In the genomic region with DNA sequence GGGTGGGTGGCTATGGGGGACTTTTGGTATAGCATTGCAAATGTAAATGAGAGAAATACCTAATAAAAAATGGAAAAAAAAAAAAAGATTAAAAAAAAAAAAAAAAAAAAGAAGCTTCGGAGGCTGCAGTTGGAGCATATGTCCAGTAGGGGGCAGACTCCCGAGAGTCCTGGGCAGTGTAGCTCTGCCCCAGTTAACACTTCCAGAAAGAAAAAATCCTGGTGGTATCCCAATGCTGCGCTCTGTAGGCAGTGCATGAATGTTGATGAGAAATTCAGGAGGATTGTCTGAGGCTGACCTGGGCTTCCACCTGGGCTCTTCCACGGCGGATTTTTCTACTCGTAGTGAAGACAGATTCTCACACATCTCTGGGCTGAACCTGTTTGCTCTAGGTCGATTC, we compare ENCODE assay signal across 9 mouse cellular contexts. TPM values are rescaled to one million over a fixed set of nuclear protein-coding genes. Genes with fewer than 3 reads are reported as not detected.
A peak's percentile ranks its signal among the peaks of the same experiment; 100 is the strongest.
DNase-seq lines count a peak whose midpoint lies in the region; ATAC-seq and TF ChIP-seq lines count a peak whose summit lies in the region.
"Had no signal": no experiment of that assay in that cellular context is flagged by ENCODE, and none has a peak within 500 bp of the region (broad histone marks: within the 10 kb centered on the region; RNA-seq: fewer than 3 reads in every experiment).

No protein-coding gene starts in this region.

- TF ChIP-seq EP300 in heart, adult 2 months (IDR thresholded peaks at IDR 0.05; ENCODE audit: insufficient read depth, low read depth, low read length) = no peak

- peak; percentile 68 for TF ChIP-seq CTCF in heart, adult 2 months (IDR thresholded peaks at IDR 0.05)
- TF ChIP-seq CTCF in small intestine, adult 2 months (IDR thresholded peaks at IDR 0.05; ENCODE audit: extremely low read depth, insufficient read length, insufficient replicate concordance, low read depth, low read length) = peak; percentile 62; the same call in 1 of the 2 replicates

- H3K4me3 ChIP-seq in heart, adult 2 months = no peak overlapping the region
- H3K4me3 ChIP-seq in midbrain, embryonic 11.5 days (ENCODE audit: low read depth, low read length) = no peak overlapping the region
- no peak overlapping the region for H3K4me3 ChIP-seq in midbrain, embryonic 10.5 days
- no peak overlapping the region for H3K4me3 ChIP-seq in small intestine, adult 2 months (ENCODE audit: low read depth, low read length)

- H3K9ac ChIP-seq in heart, adult 2 months (ENCODE audit: low read depth, low read length) = no peak overlapping the region
- no peak overlapping the region for H3K9ac ChIP-seq in midbrain, embryonic 11.5 days (ENCODE audit: low read length)

- no peaks in the 10 kb centered on the region for H3K36me3 ChIP-seq in heart, adult 2 months (ENCODE audit: control insufficient read depth, insufficient read depth, low read length)
- no peaks in the 10 kb centered on the region for H3K36me3 ChIP-seq in midbrain, embryonic 11.5 days (ENCODE audit: control insufficient read depth, insufficient read depth, low read length)
- H3K36me3 ChIP-seq in midbrain, embryonic 10.5 days = no peaks in the 10 kb centered on the region
- H3K36me3 ChIP-seq in small intestine, adult 2 months (ENCODE audit: control insufficient read depth, insufficient read depth, low read length) = no peaks in the 10 kb centered on the region

- no peaks in the 10 kb centered on the region for H3K27me3 ChIP-seq in heart, adult 2 months (ENCODE audit: control insufficient read depth, insufficient read depth, low read length)
- no peaks in the 10 kb centered on the region for H3K27me3 ChIP-seq in midbrain, embryonic 11.5 days (ENCODE audit: control insufficient read depth, insufficient read depth, low read length)
- peaks cover 7% of the 10 kb centered on the region; the same call in 1 of the 2 replicates for H3K27me3 ChIP-seq in midbrain, embryonic 10.5 days (ENCODE audit: low read depth, poor library complexity, severe bottlenecking)
- H3K27me3 ChIP-seq in small intestine, adult 2 months (ENCODE audit: control insufficient read depth, insufficient read depth, low read length) = no peaks in the 10 kb centered on the region

- no peaks in the 10 kb centered on the region for H3K79me2 ChIP-seq in heart, adult 2 months (replicated peaks; ENCODE audit: control insufficient read depth, insufficient read depth, low read length)

- DNase-seq in heart, adult 2 months = peak in 1 of 2 experiments; percentile 50
- no peak for DNase-seq in heart, adult 11 months
- no peak for DNase-seq in midbrain, embryonic 11.5 days (ENCODE audit: low spot score, missing footprints)
- no peak for DNase-seq in midbrain, embryonic 10.5 days (ENCODE audit: low spot score)
- DNase-seq in adipocyte (ENCODE audit: low spot score) = peak; percentile 8
- no peak for DNase-seq in layer of hippocampus, postnatal 14 days (ENCODE audit: low spot score in 2 of 2)
- DNase-seq in frontal cortex, postnatal 10 days (ENCODE audit: low spot score in 2 of 2) = no peak
- DNase-seq: right cerebral cortex, postnatal 25 days had no signal

- no peaks in the 10 kb centered on the region for H3K4me1 ChIP-seq in heart, adult 2 months (ENCODE audit: control insufficient read depth, insufficient read depth, low read length)
- H3K4me1 ChIP-seq in midbrain, embryonic 11.5 days (ENCODE audit: control insufficient read depth, insufficient read depth, low read length) = no peaks in the 10 kb centered on the region
- no peaks in the 10 kb centered on the region for H3K4me1 ChIP-seq in midbrain, embryonic 10.5 days
- H3K4me1 ChIP-seq in small intestine, adult 2 months (ENCODE audit: control insufficient read depth, insufficient read depth, insufficient read length, low read length) = no peaks in the 10 kb centered on the region

- no peak for TF ChIP-seq POLR2A in heart, adult 2 months (IDR thresholded peaks at IDR 0.05; ENCODE audit: insufficient read depth, low read depth, low read length)
- TF ChIP-seq POLR2A in small intestine, adult 2 months (IDR thresholded peaks at IDR 0.05; ENCODE audit: low read depth, low read length) = no peak

- peak; percentile 77 for ATAC-seq in midbrain, embryonic 11.5 days (ENCODE audit: low FRiP score)

- H3K9me3 ChIP-seq in midbrain, embryonic 11.5 days (ENCODE audit: control insufficient read depth, low read length) = no peaks in the 10 kb centered on the region
- no peaks in the 10 kb centered on the region for H3K9me3 ChIP-seq in midbrain, embryonic 10.5 days (replicated peaks)

- no peak overlapping the region for H3K27ac ChIP-seq in heart, adult 2 months
- H3K27ac ChIP-seq in midbrain, embryonic 11.5 days (ENCODE audit: low read depth, low read length) = no peak overlapping the region
- no peak overlapping the region for H3K27ac ChIP-seq in midbrain, embryonic 10.5 days (replicated peaks)
- no peak overlapping the region for H3K27ac ChIP-seq in small intestine, adult 2 months (ENCODE audit: insufficient read depth, low read depth, low read length)

- H3K4me2 ChIP-seq in midbrain, embryonic 11.5 days = no peak overlapping the region

- WGBS in heart, adult 2 months = 53% methylated on average over 7 of the region's 7 CpGs
- 46% methylated on average over 6 of the region's 7 CpGs for WGBS in midbrain, embryonic 11.5 days
- WGBS in midbrain, embryonic 10.5 days = 37% methylated on average over 7 of the region's 7 CpGs
- 41% methylated on average over 7 of the region's 7 CpGs for WGBS in small intestine, adult 2 months

- intact Hi-C loops in heart, adult 2 months (cut with DNase I) = no loop called here

RNA-seq across cellular contexts. Expression of a gene that starts 42.7 kb away (rescaled TPM):
- 10 to 100 TPM; 23.5 to 28.2 TPM for total RNA-seq in heart, adult 2 months (2021)
- polyA plus RNA-seq in heart, adult 2 months (2012; rRNA removed) = 14.9 and 17.4 TPM in 2 replicates
- polyA plus RNA-seq in midbrain, embryonic 11.5 days (2014; fragmentation: Nextera tagmentation; extraction: Ambion mirVana) = 12.6 and 12.8 TPM in 2 replicates
- 13.9 and 17.6 TPM in 2 replicates for polyA plus RNA-seq in midbrain, embryonic 10.5 days (2016; fragmentation: Nextera tagmentation; extraction: Ambion mirVana)
- 1.8 and 3.1 TPM in 2 replicates for polyA plus RNA-seq in small intestine, adult 2 months (2012; rRNA removed)
- total RNA-seq in layer of hippocampus, postnatal 14 days (2021) = 1 to 10 TPM; 6.1 to 6.7 TPM

RNA-seq across cellular contexts. Expression of a gene that starts 50.7 kb away (rescaled TPM):
- total RNA-seq in heart, adult 2 months (2021) = 10 to 100 TPM; 40.7 to 48.7 TPM
- 22.6 and 39.6 TPM in 2 replicates for polyA plus RNA-seq in heart, adult 2 months (2012; rRNA removed)
- 21.7 and 22.9 TPM in 2 replicates for polyA plus RNA-seq in midbrain, embryonic 11.5 days (2014; fragmentation: Nextera tagmentation; extraction: Ambion mirVana)
- 25.7 and 26.2 TPM in 2 replicates for polyA plus RNA-seq in midbrain, embryonic 10.5 days (2016; fragmentation: Nextera tagmentation; extraction: Ambion mirVana)
- 4.7 and 10.2 TPM in 2 replicates for polyA plus RNA-seq in small intestine, adult 2 months (2012; rRNA removed)
- 10 to 100 TPM; 16.4 to 19.0 TPM for total RNA-seq in layer of hippocampus, postnatal 14 days (2021)
